Mouse (Mus musculus): Measurements from ENCODE around the gene Mdh2.

DNA sequence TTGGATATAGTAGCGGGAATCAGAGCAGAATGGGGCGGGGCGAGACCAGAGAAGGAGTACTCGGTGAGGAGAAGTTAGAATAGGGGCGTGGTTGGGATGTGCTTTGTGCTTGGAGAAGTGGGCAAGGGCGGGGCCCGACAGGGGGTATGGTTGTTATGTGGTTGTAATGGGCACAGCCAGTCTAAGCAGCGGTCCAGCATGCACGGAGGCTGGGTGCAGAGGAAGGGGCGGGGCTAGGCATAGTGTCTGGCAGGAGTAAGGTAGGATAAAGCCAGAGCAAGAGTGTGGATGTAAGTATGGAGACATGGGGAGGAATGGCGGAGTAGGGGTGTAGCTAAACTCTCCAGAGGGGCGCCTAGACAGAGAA is 57.2 kb downstream of the Mdh2 start:
- no peak for TF ChIP-seq EP300 (IDR thresholded peaks at IDR 0.05; ENCODE audit: low read depth)
- no peak for TF ChIP-seq CTCF (IDR thresholded peaks at IDR 0.05; ENCODE audit: low read depth)
